Mouse (Mus musculus) left cerebral cortex, adult 9 months (tissue): ENCODE results near the gene Wnt10b.
"Not testable (repeated sequence)": the region's sequence is repeated elsewhere in the genome, so short reads cannot be mapped to it uniquely, and the experiment has no call there.

Experiments used
- DNase-seq, 2 experiments: peaks; one replicate each; pipeline ENCODE4 v3.0.0; 2022; ENCODE audit warnings: low spot score in 2 of 2

The Wnt10b gene

DNA sequence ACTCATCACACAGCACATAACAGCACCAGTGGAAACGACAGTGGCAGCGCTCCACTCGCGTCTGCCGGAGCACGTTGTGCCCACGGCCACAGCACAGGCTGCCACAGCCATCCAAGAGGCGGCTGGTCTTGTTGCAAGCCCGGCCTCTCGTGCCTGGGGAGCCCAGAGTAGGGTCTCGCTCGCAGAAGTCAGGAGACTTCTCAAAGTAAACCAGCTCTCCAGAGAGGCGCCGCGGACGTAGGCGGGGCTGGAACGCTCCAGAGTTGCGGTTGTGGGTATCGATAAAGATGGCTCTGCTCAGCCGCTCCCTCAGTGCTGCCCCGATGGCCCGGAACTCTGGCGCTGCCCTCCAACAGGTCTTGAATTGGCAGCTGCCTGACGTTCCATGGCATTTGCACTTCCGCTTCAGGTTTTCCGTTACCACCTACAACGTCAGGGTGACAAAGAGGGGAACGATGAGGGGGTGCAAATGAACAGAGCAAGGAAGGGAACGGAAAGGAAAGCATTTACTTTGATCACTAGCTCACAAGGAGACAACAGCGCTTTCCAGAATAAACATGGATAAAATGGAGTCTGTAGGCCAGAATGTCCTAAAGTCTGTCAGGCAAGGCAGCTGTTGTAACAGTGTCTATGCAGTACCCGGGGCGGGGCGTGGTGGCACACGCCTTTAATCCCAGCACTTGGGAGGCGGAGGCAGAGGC is 5.3 kb downstream of the Wnt10b start:
- DNase-seq: no peak

DNA sequence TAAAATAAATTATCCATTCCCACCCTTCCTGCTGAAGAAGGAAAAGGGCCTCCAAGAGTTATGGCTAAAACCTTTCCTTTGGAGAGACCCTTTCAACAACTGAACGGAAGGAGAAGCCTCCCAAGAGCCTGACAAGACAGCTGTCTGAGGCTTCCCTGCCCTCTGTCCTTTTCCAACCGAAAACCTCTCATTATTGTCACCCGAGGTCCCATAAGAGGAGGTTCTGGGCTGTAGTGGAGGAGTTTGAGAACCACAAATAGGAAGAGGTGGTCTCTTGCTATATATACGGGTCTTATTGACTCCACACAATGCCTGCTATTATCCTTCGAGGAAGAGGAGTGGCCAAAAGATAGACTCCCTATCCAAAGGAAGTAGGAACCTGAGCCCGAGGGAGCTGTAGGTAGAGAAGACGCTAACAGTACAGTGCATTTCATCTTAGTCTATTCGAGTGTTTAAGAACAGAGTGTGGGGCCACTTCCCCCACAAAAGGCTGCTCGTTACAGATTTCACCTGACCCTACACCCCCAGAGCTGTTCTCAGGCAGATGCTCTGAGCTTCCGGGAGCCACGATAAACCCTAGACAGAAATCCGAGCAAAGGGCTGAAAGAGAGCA is 6.0 kb downstream of the Wnt10b start:
- no peak for DNase-seq

DNA sequence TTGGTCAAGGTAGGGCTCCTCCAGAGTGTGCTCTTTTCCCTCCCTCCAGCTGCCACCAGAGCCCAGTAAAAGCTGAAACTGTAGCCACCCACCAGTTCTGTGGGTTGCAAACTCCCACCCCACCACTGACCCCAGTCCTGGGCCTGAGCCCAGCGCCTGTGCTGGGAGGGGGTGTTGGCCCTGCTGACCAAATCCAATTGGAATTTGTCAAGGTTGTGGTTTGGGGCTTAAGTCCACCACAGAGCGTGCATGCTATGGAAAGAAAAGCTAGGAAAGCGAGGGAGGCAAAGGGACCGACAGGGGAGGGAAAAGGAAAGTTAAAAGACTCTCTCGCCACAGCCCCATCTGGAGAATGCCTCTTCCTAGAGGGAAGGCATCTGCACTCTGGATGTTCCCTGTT is 9.7 kb downstream of the Wnt10b start:
- DNase-seq: no peak

DNA sequence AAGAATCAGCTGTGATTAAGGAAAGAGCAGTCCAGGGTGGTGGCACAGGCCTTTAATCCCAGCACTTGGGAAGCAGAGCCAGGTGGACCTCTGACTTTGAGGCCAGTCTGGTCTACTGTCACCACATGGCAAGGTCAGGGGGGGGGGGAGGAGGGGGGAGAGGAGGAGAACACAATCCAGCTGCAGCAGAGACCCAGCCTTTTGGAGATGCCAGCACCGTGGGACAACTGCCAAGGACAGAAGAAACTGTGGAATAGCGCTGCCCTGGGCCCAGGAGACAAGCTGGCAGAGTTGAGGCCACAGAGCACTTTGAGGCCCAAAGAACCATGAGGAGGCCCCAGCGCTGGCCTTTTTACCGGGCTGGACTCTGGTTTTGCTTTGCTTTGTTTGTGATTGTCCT is 12.0 kb downstream of the Wnt10b start:
- DNase-seq: no peak

GRCm38 (mm10) chr15:98762670-98763529 is 15.1 kb downstream of the Wnt10b start, which contains the start of gene Arf3:
Gene Arf3, minus strand, starts transcription at chr15:98763214.
- DNase-seq: peak; percentile 88 to 95

GRCm38 (mm10) chr15:98762201-98762621 is 15.7 kb downstream of the Wnt10b start:
- DNase-seq: peak; percentile 64 to 74

DNA sequence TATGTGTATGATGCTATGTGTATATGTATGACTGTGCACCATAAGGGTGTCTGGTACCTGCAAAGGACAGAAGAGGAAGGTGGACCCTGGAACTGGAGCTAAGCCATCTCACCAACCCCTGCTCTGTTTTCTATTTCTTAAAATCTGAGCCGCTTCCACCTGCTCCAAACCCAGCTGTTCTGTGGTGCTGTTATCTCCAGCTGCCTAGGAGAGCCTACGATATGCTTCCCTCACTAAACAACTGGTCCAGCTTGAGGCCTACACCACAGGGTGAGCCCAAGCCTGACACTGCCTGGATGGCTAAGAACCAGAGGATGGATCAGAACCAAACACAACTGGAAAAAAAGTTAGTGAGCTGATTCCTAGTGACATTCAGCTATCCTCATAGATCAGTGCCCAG is 23.8 kb downstream of the Wnt10b start:
- DNase-seq: no peak

GRCm38 (mm10) chr15:98753021-98753423 is 24.9 kb downstream of the Wnt10b start:
- no peak for DNase-seq

DNA sequence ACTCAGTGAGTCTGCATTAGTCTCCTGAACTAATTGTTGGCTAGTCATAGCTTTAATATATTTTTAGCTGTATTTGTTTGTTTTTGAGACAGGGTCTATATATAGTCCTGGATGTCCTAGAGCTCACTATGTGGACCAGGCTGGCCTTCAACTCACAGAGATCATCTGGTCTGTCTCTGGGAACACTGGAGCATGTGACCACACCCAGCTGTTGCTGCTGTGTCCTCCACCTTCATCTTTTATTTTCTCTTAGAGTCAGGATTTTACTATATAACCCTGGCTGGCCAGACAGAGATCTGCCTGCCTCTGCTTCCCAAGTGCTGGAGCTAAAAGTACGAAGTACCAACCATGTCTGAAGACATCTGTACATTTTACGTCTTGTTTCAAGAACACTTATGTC is 28.9 kb downstream of the Wnt10b start:
- no peak for DNase-seq

DNA sequence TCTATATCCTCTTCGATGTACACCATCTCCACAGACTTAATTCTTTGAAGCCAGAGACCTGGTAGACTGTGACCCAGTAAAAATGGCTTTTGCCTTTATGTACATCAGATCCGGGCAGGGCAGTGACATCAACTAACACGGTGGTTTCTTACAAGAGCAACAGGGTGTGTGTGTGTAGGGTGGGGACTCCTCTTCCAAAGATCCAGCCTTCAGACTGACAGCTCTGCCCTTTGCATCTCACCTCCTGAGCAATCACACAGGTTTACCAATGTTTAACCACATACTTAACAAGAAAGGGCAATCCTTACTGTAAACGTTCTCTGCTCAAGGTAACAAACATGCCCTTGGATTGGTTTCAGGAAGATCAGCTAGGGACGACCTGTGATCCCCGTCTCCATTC is 30.7 kb downstream of the Wnt10b start:
- DNase-seq: no peak

DNA sequence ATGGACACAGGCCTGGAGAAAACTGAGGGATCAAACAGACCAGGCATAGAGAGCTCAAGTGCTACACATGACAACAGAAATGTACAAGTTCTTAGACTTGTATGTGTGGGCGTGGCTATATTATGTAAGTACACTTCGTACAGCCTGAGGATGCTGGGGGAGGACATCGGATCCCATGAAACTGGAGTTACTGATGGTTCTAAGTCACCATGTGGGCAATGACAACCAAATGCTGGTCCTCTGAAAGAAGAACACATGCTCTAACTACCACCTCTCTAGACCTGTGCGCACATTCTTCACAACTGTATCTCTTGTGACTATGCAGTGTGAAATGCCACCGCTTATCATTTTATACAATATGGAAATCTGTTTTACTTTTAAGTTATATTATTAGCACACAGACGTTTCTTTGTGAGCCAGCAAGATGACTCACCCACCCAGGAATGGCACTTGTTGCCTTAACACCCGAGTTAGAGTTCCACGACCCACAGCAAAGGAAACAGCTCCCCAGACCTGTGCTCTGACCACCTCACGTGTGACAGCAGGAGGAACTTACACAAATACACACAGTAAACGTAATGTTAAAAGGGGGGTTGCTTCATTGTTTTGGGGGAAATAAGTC is 31.5 kb downstream of the Wnt10b start:
- DNase-seq: peak in 1 of 2 experiments; percentile 53

DNA sequence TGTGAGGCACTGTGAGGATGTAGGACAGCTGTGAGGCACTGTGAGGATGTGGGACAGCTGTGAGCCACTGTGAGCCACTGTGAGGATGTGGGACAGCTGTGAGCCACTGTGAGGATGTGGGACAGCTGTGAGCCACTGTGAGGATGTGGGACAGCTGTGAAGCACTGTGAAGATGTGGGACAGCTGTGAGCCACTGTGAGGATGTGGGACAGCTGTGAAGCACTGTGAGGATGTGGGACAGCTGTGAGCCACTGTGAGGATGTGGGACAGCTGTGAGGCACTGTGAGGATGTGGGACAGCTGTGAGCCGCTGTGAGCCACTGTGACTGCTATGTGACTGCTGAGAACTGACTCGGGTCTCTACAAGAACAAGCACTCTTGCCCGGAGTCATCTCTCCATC is 34.1 kb downstream of the Wnt10b start:
- DNase-seq: not testable (repeated sequence)

- no peak for DNase-seq
Measured at GRCm38 (mm10) chr15:98742766-98743428, 35.1 kb downstream of the Wnt10b start.

DNA sequence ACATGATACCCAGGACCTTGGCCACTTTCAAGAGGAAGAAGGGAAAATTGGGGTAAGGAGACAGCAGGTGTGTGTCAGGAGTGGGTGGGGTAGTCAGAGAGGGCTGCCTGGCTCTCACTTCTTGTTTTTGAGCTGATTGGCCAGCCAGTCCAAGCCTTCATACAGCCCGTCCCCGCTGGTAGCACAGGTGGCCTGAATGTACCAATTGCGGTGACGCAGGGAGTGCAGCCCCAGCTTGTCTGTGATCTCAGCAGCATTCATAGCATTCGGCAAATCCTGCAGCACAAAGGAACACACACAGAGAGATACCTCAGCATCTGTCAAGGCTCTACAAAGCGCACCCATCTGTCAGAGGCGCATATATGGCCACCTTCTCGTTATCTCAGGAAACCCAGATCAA is 37.7 kb downstream of the Wnt10b start:
- DNase-seq: peak in 1 of 2 experiments; percentile 21

DNA sequence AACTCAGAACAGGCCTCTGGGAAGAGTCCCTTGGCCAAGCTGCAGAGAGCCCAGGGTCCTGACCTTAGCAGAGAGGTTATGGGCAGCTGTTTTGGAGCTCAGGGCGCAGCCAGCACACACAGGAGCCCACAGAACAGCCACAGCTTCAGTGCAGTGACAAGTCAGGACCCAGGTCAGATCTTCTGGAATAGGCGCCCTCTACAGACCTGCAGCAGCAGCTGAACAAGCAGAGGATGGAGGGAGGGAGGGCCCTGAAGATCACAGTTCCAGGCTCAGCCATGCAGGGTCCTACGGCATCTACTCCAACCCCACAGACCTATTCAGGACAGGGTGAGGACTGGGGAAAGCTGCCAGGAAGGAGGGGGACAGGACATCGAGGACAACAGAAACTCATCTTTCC is 39.2 kb downstream of the Wnt10b start:
- DNase-seq: no peak

DNA sequence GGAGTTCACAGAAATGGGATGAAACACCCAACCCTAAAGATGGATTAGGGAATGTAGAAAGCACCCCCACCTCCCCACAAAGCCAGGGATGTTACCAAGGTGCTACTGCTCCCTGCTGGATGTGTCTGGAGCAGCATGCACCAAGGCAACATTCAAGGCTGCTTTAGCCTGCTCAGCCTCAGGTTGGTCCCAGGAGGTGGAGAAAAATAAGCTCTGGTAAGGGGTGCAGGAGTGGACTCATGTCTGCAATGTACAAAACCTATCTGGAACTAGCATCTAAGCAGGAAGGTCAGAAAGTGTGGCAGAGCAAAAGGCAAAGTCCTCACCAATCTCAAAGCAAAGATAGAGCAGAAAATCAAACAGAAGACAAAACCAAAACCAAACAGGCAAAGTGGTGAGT is 40.1 kb downstream of the Wnt10b start:
- no peak for DNase-seq

- DNase-seq: no peak
Measured at GRCm38 (mm10) chr15:98736521-98736920, 41.4 kb downstream of the Wnt10b start.

DNA sequence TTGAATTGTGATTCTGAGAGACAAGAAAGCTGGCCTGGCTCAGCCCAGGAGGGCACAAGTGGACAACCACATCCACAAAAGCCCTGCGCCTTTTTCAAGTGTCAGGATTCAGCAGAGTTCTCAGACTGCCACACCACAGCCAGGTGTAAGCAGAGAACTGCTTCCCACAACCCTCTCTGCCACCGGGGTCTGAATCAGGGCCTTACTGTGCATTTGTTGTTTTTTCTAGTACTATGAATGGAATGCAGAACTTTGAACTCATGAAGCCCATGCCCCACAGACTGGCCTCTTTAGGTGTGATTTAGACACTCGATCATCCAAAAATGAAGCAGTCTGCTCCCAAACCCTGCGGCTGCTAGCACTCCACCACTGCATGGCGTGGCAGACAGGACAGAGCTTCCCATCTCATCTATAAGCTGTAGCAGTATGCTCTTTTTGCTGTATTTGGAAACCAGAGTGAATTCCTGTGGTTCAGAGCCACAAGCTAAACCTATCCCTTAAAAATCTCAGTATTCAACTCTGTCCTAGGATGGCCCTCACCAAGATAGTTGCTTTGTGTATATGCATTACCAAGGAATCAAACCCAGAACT is 43.9 kb downstream of the Wnt10b start:
- DNase-seq: no peak

DNA sequence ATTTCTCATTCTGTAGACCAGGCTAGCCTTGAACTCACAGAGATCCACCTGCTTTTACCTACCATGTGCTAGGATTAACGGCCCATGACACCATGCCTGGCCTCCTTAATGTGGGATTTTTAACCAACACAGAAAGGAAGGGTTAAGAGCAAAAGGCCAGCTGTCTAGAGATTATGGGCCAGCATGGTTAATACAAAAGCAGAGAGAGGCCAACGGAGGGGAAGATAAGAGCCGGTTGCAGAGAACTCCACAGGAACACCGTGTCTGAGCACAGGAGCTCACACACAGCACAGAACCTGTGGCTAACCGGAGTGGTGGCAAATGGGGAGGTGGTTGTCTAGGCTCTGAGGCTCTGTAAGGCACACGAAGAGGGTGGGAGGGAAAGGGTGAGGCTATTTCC is 44.6 kb downstream of the Wnt10b start:
- DNase-seq: no peak

- DNase-seq: no peak
Measured at GRCm38 (mm10) chr15:98732006-98732531, 45.9 kb downstream of the Wnt10b start.

GRCm38 (mm10) chr15:98730790-98731189 is 47.2 kb downstream of the Wnt10b start:
- DNase-seq: no peak
